Mouse (Mus musculus) inflammation-experienced regulatory T-cells, adult 6 months (primary cell): ENCODE results near the gene Hoxb6. TPM values are rescaled to one million over a fixed set of nuclear protein-coding genes. Genes with fewer than 3 reads are reported as not detected.

Experiments
- ATAC-seq: one replicate; pipeline ENCODE4 v1.8.0; 2017
- polyA plus RNA-seq, 3 experiments: library from polyadenylated mRNA; unstranded; fragments of 100-300 nt; shearing (Covaris generic); gene quantifications; one replicate each; pipeline ENCODE4 v1.2.1; 2017

Hoxb6 gene
- polyA plus RNA-seq, 3 experiments from 2014 or later = not detected

DNA sequence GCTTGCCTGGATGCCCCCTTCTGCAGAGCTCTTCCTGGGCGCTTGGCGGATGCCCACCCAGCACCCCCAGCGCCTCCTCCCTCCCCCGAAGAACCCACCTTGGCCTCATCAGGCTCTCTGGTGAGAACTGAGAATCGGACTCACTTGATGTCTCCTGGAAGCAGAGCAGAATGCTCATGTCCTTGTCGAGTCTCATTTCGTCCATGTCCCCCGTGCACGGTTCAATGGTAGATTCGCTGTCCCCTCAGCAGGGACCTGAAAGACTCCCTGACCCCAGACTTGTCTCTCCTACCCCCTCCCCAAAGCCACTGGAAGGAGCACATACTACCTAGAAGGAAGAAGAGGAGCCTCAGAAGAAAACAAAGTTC is 8.8 kb downstream of the Hoxb6 start:
- no peak for ATAC-seq

DNA sequence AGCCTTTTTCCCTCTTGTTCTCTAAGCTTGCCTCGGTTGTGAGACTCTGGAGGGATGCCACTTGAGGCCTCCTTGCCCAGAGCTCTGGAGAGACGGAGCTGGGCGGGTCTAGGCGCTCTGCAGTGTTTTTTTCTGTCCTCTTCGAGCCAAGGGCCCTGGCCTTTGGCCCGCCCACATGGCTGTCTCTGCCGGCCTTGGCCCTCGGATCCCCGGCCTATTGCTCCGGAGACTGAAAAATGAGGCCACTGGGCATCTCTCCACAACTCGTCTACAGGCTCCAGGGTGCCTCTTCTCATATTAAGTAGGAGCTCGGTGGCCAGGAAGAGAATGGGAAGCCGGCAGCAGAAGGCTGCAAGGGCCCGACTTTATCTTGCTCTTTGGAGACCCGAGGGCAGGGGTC is 9.6 kb downstream of the Hoxb6 start:
- ATAC-seq = no peak

- no peak for ATAC-seq
Measured at GRCm38 (mm10) chr11:96302381-96303150, 10.3 kb downstream of the Hoxb6 start.

- peak; percentile 77 for ATAC-seq
Measured at GRCm38 (mm10) chr11:96303151-96304099, 11.1 kb downstream of the Hoxb6 start, which contains the start of gene Hoxb5. TSS of gene Hoxb5 (plus strand) at chr11:96303336.

- no peak for ATAC-seq
Measured at GRCm38 (mm10) chr11:96304381-96305195, 12.3 kb downstream of the Hoxb6 start.

- ATAC-seq = no peak
Measured at GRCm38 (mm10) chr11:96305505-96306182, 13.4 kb downstream of the Hoxb6 start.

DNA sequence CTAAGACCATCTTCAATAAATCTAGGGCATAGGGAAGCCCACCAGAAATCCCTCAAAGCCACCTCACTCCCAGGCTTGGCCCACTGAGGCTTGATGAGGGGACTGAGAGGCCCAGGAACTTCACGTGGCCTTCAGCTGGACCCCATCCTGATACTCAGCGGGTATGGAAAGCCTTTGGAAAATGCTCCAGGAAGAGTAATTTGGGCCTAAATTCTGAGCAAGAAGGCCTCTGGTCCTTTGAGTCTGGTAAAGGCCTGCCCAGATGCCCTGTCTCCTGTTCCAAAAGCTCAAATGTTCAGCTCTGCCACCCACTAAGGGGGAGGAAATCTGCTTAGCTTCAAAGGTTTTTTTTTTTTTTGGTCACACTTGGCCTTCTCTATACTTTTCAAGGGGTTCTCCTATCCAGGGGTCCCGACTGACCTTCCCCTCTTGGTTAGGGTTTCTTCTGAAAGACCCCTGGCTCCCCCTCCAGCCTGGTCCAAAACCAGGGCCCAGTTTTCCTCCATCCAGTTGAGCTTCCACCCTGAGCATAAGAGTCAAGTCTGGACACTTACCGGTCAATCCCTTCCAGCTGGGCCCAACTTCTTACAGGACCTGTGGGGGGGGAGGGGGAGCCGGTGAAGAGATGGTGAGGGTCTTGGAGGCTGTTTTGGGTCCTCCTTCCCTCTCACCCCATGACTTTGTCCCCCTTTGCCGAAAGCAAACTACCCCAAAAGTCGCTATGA is 14.1 kb downstream of the Hoxb6 start:
- ATAC-seq = no peak

DNA sequence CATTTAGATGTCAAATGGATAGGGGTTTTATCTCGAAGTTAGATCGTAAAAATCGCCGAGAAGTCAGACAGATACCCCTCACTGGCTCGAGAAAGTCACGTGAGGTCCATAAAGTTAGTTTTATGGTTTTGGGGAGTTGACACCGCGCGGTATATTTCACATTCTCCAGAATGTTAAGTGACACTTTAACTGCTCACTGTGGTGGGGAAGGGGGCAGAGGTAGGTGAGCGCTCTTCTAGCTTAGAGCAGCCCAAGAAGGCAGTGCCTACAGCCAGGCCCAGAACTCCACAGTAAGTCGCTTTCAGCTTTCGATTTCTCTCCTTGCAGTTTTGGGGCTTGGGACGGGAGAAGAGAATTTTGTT is 14.6 kb downstream of the Hoxb6 start:
- no peak for ATAC-seq

DNA sequence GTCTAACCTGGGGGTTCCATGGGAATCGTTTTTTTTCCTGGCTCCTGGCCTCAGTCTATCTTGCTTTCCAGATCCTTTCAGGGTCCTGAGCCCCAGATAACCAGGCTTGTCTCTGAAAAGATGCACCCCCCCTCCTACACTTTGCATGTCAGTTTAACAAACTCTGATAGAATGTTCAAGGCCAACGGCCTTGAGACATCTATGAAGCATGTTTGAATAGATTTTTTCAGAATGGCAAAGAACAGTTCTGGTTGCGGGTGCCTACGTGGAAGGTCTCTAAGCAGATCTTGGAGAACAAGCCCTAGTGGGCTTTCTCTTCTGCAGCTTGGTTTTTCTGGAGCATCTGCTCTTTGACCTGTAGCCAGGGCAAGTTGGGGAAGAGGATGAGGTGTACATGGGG is 16.5 kb downstream of the Hoxb6 start:
- ATAC-seq = no peak

GRCm38 (mm10) chr11:96309288-96309687 is 17.0 kb downstream of the Hoxb6 start:
- ATAC-seq = no peak

DNA sequence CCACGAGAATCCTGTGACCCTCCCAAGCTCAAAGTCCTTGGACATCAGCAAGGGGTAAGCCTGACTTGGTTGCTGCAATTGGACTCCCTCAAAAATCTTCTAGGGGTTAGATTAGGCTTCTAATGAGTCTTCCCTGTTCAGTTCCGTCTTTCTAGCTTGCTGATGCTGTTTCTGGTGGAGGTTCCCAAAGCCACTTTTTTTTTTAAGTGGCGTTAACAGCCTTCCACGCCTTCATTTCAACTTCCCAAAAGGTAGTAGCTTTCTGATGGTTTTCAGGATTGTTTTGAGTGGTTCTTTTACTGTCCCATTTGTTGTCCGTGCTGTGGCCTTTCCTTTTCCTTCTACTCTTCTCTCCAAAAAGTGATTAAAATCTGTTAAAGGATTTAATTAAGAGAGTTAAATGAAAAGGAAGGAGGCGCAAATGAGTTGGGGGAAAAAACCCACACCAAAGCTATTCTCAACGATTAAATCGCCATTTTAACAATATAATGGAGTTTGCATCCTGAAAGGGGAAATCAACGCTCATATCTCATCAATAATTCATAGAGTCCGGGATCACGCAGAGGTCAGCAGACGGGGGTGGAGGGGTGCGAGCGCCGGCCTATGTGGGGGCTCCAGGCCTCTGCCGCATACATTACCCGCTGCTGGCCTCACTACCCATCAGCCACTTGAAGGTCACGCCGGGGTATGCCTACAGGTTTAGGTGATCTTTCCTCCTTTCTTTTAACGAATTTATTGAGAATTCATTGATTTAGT is 18.1 kb downstream of the Hoxb6 start:
- ATAC-seq = no peak

DNA sequence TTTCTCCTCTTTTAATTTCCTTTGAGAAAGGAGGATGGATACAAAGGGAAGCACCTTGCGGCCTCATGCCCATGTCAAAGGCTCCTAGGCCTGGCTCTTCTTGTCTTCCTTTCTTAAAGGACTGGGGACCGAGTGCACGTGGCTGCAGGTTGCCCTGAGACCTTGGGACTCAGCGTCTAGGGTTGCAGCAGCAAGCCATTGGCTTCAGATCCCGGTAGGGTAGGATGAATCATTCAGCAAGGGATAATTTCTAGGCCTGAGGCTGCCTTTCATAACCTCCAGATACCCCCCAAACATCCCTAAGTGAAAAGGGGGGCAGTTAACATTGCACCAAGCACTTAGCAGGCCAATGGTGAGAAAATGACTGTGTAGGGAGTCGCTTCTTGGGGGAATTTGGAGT is 18.8 kb downstream of the Hoxb6 start:
- peak; percentile 30 for ATAC-seq

- peak; percentile 80 for ATAC-seq
Measured at GRCm38 (mm10) chr11:96311520-96312417, 19.5 kb downstream of the Hoxb6 start.

DNA sequence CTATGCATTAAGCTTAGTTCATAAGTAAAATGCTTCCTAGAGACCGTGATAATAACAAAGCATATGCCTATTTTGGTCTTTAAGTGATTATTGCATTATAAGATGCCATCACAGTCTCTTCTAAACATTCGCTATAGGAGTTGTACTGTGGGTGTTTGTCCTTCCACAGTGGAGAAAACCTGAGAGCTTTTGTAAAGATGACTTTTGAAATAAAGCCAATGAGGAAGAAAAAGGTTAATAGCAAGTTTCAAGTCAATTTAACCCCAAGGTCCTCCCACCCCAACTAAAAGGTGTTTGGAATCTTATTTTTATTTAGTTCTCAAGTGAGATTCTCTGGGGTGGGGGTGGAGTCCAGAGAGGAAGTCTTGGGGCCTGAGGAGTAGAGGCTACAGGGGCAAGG is 20.9 kb downstream of the Hoxb6 start:
- no peak for ATAC-seq

- no peak for ATAC-seq
Measured at GRCm38 (mm10) chr11:96313806-96314428, 21.6 kb downstream of the Hoxb6 start.

GRCm38 (mm10) chr11:96314671-96315343 is 22.5 kb downstream of the Hoxb6 start:
- peak; percentile 5 for ATAC-seq

- ATAC-seq = no peak
Measured at GRCm38 (mm10) chr11:96315344-96315681, 23.0 kb downstream of the Hoxb6 start.

DNA sequence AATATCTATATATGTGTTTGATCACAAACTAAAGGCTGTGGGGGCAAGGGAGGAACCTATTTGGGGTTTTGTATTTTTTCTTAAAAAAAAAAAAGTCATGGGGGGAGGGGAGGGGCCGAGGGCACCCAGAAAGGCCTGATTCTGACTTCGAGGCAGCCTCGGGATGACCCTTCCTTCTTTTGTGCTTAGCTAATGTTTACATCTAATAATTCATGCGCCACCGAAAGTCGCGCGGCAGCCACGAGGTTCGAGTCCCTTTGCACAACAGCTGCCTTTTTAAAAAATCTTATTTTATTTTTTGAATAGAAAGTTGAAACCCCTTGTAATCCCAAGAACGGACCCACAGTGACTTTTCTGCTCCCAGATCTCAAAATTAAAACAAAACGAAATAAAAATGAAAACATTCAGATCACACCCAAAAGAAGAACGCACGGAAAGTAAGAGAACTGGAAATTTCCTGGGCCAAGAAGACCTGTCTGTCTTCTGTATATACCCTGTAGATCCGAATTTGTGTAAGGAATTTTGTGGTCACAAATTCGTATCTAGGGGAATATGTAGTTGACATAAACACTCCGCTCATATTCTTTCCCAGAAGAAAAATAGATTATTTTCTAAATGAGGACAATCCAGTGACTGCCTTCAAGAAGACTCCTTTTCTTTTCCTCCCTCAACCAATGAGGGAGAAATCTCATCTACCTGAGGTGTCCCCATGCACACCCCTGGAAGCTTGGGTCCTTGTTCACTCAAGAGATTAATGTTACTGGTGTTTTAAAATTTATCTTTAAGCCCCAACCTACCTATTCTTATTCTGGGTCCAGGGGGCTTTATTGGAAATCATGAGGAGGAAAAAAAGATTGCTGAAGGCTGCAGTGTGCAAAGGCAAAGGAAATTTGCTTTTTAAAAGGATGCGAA is 24.7 kb downstream of the Hoxb6 start:
- no peak for ATAC-seq
